Mouse (Mus musculus): ENCODE measurements around the gene Rdh9.
A peak's percentile ranks its signal among the peaks of the same experiment; 100 is the strongest.
"Not testable (repeated sequence)": the region's sequence is repeated elsewhere in the genome, so short reads cannot be mapped to it uniquely, and the experiment has no call there.

Gene Rdh9

GRCm38 (mm10) chr10:127759181-127760110, 16.7 kb upstream of the Rdh9 start, which contains the start of the genes Rdh1 and Rdh16f1:
Gene Rdh1 (plus strand): TSS chr10:127759721.
Gene Rdh16f1 (plus strand): TSS chr10:127759787.
- peak; percentile 74 for DNase-seq

- DNase-seq, result peak; percentile 85
Observed at GRCm38 (mm10) chr10:127762926-127763325, 13.3 kb upstream of the Rdh9 start.

DNA sequence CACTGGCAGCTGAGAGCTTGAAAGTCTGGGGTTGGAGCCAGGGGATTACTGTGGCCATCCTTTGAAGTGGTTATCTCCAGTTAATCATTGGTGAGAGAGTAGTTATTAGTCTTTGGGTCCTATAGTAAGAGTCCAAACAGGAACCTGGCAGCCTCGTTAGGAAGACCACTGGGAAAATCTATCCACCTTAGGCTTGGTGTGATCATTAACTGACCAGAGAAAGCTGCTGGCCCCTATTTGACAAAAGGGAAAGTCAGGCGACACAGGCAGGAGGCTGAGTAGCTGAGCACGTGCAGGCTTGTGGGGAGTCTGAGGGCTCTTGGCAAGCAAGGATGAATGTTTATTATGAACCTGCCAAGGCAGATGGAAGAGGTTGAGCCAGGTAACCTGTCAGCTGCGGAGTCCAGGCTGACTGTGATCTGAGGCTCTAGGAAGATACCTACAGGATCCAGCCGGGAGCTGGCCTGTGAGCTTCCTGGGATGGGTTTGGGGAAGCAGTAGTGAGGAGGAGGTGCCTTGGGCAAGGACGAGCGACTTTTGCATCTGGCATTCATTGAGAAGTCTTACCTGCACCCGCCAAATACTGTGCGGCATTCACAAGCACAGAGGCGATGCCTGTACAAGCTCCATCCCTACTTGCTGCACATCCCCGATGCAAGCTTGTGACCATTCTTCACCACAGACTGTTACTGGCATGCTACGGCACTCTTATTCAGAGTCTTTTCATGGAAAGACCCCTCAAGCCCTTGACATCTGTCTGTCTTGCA, 12.1 kb upstream of the Rdh9 start:
- DNase-seq, result no peak

GRCm38 (mm10) chr10:127766564-127766963, 9.6 kb upstream of the Rdh9 start:
- peak; percentile 7 for DNase-seq

DNA sequence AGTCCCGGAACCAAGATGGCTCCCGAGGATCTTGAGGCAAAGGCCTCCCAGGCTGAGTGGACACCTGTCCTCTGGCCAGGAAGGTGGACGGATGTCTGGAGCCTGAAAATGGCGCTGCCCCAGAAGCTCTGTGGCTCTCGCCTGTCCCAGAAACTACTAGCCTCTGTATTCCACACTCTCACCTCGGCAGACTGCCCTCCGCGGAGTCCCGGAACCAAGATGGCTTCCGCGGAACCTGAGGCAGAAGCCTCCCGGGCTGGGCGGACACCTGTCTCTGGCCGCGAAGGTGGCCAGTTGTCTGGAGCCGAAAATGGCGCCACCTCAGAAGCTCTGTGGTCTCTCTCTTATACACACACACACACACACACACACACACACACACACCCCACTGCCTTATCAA, 6.1 kb downstream of the Rdh9 start:
- DNase-seq, result peak; percentile 80

DNA sequence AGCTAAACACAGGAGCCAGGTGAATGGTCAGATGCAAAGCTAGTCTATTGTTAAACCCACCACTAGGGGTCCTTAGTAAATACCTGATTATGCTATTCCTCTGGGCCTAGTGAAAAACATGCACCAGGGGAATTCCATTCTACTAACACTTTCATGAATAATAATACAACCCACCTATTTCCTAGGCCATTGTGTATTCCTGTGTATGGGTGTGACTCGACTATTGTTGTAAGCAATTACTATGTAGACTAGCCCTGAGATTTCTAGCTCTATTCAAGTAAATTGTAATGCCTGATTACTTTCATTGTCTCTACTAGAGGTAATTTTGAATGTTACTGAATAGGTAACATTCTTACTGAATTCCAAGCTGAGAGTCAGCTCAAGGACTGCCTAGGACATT, 9.2 kb downstream of the Rdh9 start:
- DNase-seq, result not testable (repeated sequence)

GRCm38 (mm10) chr10:127799295-127799694, 23.1 kb downstream of the Rdh9 start:
- peak; percentile 68 for DNase-seq

- peak; percentile 90 for DNase-seq
Observed at GRCm38 (mm10) chr10:127800891-127801290, 24.7 kb downstream of the Rdh9 start, which contains the start of gene Rdh16. Gene Rdh16 (plus strand): TSS chr10:127801152.

DNA sequence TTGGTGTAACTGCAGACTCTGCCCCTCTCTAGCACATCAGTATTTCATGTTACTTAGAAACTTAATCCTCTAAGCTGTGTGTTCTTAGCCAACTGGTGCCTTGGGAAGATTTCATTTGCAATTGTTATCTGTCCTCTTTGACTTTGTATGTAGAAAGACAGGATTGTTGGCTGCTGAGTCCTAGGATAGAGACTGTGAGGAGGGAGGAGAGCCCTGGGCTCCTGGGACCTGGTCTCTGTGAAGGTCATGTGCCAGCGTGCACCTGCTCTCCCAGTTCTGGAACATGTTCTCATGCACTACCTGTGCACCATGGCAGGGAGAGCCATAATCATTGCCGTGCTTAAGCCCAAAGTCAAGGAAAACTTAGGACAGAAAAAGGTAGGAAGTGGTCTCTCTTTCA, 25.4 kb downstream of the Rdh9 start:
- peak; percentile 62 for DNase-seq

GRCm38 (mm10) chr10:127802236-127802635, 26.1 kb downstream of the Rdh9 start:
- DNase-seq, result peak; percentile 68

GRCm38 (mm10) chr10:127804416-127804815, 28.2 kb downstream of the Rdh9 start:
- DNase-seq, result peak; percentile 40

DNA sequence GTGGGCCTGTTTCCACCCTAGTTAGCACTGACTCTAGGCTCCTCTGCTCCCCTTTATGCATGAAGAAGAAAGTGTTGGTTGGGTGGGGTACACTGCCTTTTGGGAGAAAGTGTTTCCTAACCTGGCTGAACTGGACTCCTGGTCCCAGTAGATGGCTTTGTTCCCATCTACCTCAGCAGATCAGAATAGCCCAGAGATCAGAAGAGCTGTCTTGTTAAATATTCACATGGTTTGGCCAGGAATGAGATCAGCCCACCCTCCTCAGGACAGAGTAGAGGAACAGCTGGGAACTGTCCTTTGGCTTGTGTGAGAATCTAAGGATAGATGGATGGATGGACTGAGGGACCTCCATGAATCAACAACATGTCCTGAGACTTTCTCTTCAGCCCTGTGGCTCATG, 39.7 kb downstream of the Rdh9 start:
- peak; percentile 45 for DNase-seq

- not testable (repeated sequence) for DNase-seq
Observed at GRCm38 (mm10) chr10:127817268-127817910, 41.2 kb downstream of the Rdh9 start.

GRCm38 (mm10) chr10:127821806-127822205, 45.6 kb downstream of the Rdh9 start:
- not testable (repeated sequence) for DNase-seq

DNA sequence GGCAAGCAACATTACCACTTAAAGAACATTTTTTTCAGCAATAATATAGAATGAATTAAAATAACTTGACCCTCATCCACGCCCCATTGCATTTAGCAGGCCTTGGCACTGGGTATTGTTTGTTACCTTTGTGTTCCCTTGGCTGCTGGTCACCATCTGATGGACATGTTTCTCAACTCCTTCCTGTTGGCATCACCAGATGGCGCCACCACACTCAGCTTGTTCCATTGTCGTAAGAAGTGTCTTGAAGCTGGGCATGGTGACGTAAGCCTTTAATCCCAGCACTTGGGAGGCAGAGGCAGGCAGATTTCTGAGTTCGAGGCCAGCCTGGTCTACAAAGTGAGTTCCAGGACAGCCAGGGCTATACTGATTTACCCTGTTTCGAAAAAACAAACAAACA, 49.2 kb downstream of the Rdh9 start:
- DNase-seq, result peak; percentile 66

- peak; percentile 70 for DNase-seq
Observed at GRCm38 (mm10) chr10:127829121-127829520, 52.9 kb downstream of the Rdh9 start.

- peak; percentile 46 for DNase-seq
Observed at GRCm38 (mm10) chr10:127834186-127834585, 58.0 kb downstream of the Rdh9 start.

DNA sequence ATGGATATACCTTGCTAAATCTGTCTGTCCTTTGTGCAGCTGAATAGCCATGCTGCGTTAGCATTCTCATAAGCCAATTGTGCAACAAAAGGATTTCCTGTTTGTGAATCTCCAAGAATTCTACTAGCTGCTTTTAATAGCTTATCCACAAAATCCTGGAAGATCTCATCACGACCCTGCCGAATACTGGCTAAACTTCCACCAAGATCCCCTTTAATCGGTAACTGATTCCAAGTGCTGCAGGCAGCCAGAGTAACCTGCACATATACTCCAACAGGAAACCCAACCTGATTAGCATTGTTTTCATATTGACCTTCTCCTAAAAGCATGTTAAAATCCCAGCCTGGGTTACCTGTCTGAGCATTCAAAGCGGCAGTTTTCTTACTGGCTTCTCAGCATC, 59.1 kb downstream of the Rdh9 start:
- DNase-seq, result no peak

GRCm38 (mm10) chr10:127837793-127838192, 61.6 kb downstream of the Rdh9 start:
- not testable (repeated sequence) for DNase-seq

DNA sequence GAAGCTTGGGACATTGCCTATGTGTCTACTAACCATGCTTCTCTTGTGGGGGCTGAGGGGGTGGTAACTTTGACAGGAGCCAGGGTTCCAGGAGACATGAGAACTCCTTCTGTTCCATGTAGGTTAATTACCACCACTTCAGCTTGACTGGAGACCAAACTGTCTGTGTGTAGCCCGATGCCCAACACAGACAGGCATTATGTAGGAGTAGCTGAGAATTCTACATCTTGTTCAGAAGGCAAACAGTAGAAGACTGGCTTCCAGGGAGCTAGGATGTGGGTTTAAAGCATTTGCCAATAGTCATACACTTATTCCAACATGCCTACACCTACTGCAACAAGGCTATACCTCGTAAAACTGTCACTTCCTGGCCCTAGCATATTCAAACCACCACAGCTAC, 62.4 kb downstream of the Rdh9 start:
- peak; percentile 43 for DNase-seq

GRCm38 (mm10) chr10:127840776-127841175, 64.6 kb downstream of the Rdh9 start:
- DNase-seq, result peak; percentile 68

Measured in heart, adult 11 months (tissue).